8 mouse cellular contexts compared by ENCODE assay signal in the genomic region with DNA sequence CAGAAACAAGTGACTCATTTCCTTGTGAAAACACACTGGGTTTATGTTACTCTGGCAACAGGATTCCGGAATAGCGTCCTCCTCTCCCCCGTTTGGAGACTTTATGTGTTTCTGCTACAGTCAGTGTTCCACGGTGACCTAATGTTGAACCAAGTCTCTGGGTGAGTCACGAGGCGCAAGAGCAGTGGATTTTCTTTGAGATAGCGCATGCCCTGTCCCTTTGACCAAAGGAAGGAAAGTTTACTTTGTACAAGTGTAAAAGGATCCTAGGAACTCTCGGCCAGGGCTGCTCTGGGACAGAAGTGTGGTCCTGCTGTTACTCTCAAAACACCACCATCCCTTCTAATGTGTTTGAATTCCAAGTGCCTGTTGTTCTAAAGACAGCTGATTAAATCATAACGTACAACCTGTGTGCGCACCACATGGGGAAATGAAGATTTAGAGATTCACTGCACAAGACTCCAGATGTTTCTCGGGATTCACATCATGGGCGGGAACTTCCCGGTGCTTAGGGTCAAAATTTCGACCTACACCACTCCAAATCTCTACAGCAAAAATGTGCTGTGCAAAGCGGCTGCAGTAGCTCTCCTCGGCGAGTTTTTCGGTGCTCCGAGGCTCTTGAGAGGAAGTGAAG.
A peak's percentile ranks its signal among the peaks of the same experiment; 100 is the strongest.
DNase-seq lines count a peak whose midpoint lies in the region; ATAC-seq lines count a peak whose summit lies in the region.

No protein-coding gene starts in this region.

- intact Hi-C loops in heart, postnatal 36 days (cut with DNase I): loop anchor here (2.0 to 5.0 kb wide), 3 partner anchors 82 to 264 kb away; no protein-coding TSS in a partner anchor
- intact Hi-C loops in left cerebral cortex, postnatal 14 days (cut with DNase I): no loop called here

- 0 out of 2 replicates have a peak, but pooled peaks have one; percentile 26 for ATAC-seq in megakaryocyte progenitor cell, adult 5-6 weeks (replicated peaks; ENCODE audit: poor library complexity)

- peak; percentile 79 for DNase-seq in 3134 (ENCODE audit: extremely low read depth, insufficient read length, low spot score)
- DNase-seq in adrenal gland, adult 18-20 months (ENCODE audit: low spot score in 2 of 2): peak; percentile 33 to 36
- DNase-seq in frontal cortex, postnatal 10 days (ENCODE audit: low spot score in 2 of 2): peak; percentile 16 to 17
- DNase-seq in heart, postnatal 36 days: peak; percentile 50 to 64
- peak; percentile 12 to 43 for DNase-seq in left cerebral cortex, postnatal 14 days (ENCODE audit: low spot score in 2 of 2)
- DNase-seq in cerebellum, adult 9-11 months: no peak
- no peak for DNase-seq in cerebellum, adult 8-10 months

Comparison
In these comparisons a context has a peak if more than half of its experiments do, and no peak if none do; other contexts are left out.
1. DNase-seq: peak in 3134 (single experiment), adrenal gland, adult 18-20 months (2 of 2), frontal cortex, postnatal 10 days (2 of 2), heart, postnatal 36 days (2 of 2) and left cerebral cortex, postnatal 14 days (2 of 2); none in cerebellum, adult 9-11 months (single experiment) and cerebellum, adult 8-10 months (single experiment).